Mouse (Mus musculus) ovary, postnatal 36 days (tissue): Measurements from ENCODE around the gene Olfr490.

Source experiments
- DNase-seq: peaks from one replicate; pipeline ENCODE4 v3.0.0; 2022; ENCODE audit warnings: low spot score, mixed read lengths

The Olfr490 gene

GRCm38 (mm10) chr7:108288834-108289233 lies at the start of gene Olfr490:
Gene Olfr490, minus strand, starts transcription at chr7:108288934.
- no peak for DNase-seq

DNA sequence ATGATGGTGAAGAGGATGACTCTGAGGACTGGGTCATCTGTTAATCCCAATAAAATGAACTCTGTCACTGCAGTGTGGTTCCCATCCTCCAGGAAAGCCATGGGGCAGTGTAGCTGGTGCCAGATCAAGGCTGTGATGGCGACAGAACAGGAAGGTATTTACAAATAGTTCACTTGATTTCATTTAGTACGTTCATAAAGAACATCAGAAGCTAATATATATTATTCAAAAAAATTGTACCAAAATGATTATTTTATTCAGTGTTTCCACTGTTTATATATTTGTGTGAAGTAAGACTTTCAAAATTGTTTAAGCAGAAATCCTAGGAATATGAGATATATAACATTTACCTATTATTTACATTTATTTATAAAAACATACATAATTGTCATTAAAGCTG lies 34.8 kb upstream of the Olfr490 start, which contains the start of gene Olfr492:
Gene Olfr492, minus strand, starts transcription at position 101 of the 400 bp plus-strand sequence.
- no peak for DNase-seq

DNA sequence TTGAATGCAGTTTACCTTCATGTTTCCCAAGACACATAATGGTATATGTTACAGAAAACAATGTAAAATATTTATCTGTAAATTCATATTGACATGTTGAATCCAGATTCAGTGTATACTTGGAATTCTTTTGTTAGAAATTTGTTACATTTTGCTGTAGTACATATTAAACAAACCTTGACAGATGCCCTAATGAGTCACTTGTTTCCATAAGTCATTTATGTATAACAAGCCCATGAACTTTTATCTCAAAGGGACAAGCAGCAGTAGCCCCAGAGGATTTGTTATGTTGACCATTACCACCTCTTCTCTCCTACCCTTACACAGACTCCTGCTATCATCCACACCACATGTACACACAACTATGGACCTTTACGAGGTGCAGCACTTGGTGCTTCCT lies 24.4 kb upstream of the Olfr490 start, which contains the start of gene Olfr491:
Gene Olfr491, plus strand, starts transcription at position 301 of the 400 bp plus-strand sequence.
- DNase-seq, result no peak

DNA sequence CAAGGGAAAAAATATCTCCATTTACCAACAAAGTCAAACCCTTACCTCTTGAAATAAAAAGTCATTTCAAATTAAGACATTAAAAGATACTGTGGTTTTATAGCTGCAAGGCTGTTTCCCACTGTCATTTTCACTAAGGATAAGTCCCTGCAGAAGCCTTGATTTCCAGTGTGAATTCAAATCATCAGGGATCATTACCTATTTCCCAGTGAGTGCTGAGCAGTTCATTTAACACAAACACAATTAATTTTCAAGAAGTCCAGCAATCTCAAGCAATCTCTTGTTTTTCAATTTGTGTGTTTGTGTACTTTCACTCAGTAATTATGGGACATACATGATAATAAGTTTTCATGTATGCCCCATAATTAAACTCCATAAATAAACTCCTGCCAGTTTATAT lies 30.5 kb downstream of the Olfr490 start, which contains the start of gene Olfr488:
Gene Olfr488, minus strand, starts transcription at position 101 of the 400 bp plus-strand sequence.
- no peak for DNase-seq
